ENCODE assay signal across 10 mouse cellular contexts in the genomic region with DNA sequence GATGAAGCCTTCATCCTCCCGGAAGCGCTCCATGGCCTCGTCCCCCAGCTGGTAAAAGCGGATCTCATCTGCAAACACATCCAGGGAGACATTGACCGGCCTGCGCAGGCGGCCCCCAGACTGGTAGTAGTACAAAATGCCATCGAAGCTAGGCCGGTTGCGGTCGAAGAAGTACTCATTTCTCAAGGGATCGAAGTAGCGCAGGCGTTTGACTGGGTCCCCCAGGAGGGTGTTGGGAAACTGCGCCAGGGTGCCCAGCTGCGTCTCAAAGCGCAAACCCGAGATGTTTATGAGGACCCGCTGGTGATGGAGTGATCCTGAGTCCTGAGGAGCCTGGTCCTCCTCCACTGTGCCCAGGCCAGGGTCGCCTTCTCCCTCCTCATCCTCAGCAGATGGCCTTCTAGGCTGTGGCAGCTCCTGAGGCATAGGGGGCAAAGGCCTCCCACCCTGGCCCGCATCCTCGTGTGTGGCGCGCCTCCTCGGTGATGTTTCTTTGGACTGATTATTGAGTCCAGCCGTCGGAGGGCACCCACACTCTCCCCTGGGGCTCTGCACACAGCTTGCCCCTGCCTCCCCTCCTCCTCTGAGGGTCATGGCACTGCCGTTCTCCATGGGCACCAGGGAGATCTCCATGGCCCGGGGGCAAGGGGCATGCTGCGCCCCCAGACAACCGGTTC. TPM values are rescaled to one million over a fixed set of nuclear protein-coding genes. Genes with fewer than 3 reads are reported as not detected.
A peak's percentile ranks its signal among the peaks of the same experiment; 100 is the strongest.
DNase-seq lines count a peak whose midpoint lies in the region; ATAC-seq lines count a peak whose summit lies in the region.
"Had no signal": no experiment of that assay in that cellular context is flagged by ENCODE, and none has a peak within 500 bp of the region (broad histone marks: within the 10 kb centered on the region; RNA-seq: fewer than 3 reads in every experiment).

No protein-coding gene starts in this region.

- no peaks in the 10 kb centered on the region for H3K9me3 ChIP-seq in kidney, embryonic 16.5 days (ENCODE audit: low read length)
- H3K9me3 ChIP-seq in embryonic facial prominence, embryonic 15.5 days (replicated peaks) = no peaks in the 10 kb centered on the region
- no peaks in the 10 kb centered on the region for H3K9me3 ChIP-seq in intestine, embryonic 14.5 days (ENCODE audit: control insufficient read depth, low read length)
- H3K9me3 ChIP-seq in neural tube, embryonic 13.5 days = no peaks in the 10 kb centered on the region

- H3K36me3 ChIP-seq in kidney, embryonic 16.5 days (ENCODE audit: insufficient read depth, low read length) = no peaks in the 10 kb centered on the region
- no peaks in the 10 kb centered on the region for H3K36me3 ChIP-seq in embryonic facial prominence, embryonic 15.5 days
- H3K36me3 ChIP-seq in intestine, embryonic 14.5 days (ENCODE audit: control insufficient read depth, insufficient read depth, low read length) = no peaks in the 10 kb centered on the region
- H3K36me3 ChIP-seq in neural tube, embryonic 13.5 days = no peaks in the 10 kb centered on the region

- H3K9ac ChIP-seq in kidney, embryonic 16.5 days (replicated peaks; ENCODE audit: low read length) = peak overlapping the region; percentile 53
- H3K9ac ChIP-seq in embryonic facial prominence, embryonic 15.5 days = 0 out of 2 replicates have a peak overlapping the region, but pooled peaks have one; percentile 26
- peak overlapping the region; percentile 29 for H3K9ac ChIP-seq in intestine, embryonic 14.5 days (ENCODE audit: low read length)
- H3K9ac ChIP-seq in neural tube, embryonic 13.5 days = peak overlapping the region; percentile 42

- peak overlapping the region; percentile 33 for H3K4me3 ChIP-seq in kidney, embryonic 16.5 days (ENCODE audit: low read length)
- peak overlapping the region; percentile 37 for H3K4me3 ChIP-seq in embryonic facial prominence, embryonic 15.5 days (replicated peaks)
- H3K4me3 ChIP-seq in intestine, embryonic 14.5 days (ENCODE audit: low read depth, low read length) = peak overlapping the region; percentile 27
- peak overlapping the region; percentile 26 for H3K4me3 ChIP-seq in neural tube, embryonic 13.5 days

- peak overlapping the region; percentile 60 for H3K4me2 ChIP-seq in kidney, embryonic 16.5 days (replicated peaks; ENCODE audit: low read depth, low read length)
- peak overlapping the region; percentile 63 for H3K4me2 ChIP-seq in embryonic facial prominence, embryonic 15.5 days (replicated peaks)
- H3K4me2 ChIP-seq in intestine, embryonic 14.5 days (ENCODE audit: low read length) = peak overlapping the region; percentile 55
- H3K4me2 ChIP-seq in neural tube, embryonic 13.5 days = peak overlapping the region; percentile 52

- no peak for DNase-seq in kidney, adult 8-10 months
- no peak for DNase-seq in intestine, embryonic 14.5 days (ENCODE audit: low spot score)
- no peak for DNase-seq in spleen, postnatal 36 days (ENCODE audit: low spot score in 2 of 2)
- no peak for DNase-seq in adrenal gland, adult 18-20 months (ENCODE audit: low spot score in 2 of 2)
- no peak for DNase-seq in gastrocnemius, postnatal 25 days
- DNase-seq: thymus, postnatal 14 days had no signal

- H3K27me3 ChIP-seq in kidney, embryonic 16.5 days (ENCODE audit: insufficient read depth, low read length) = peaks cover 16% of the 10 kb centered on the region
- H3K27me3 ChIP-seq in embryonic facial prominence, embryonic 15.5 days = peaks cover 10% of the 10 kb centered on the region
- no peaks in the 10 kb centered on the region; the same call in 1 of the 2 replicates for H3K27me3 ChIP-seq in intestine, embryonic 14.5 days (replicated peaks; ENCODE audit: control insufficient read depth, insufficient read depth, low read length)
- H3K27me3 ChIP-seq in neural tube, embryonic 13.5 days = peaks cover 26% of the 10 kb centered on the region

- peak overlapping the region; percentile 69; the same call in 1 of the 2 replicates for H3K27ac ChIP-seq in kidney, embryonic 16.5 days (ENCODE audit: low read length)
- peak overlapping the region; percentile 78 for H3K27ac ChIP-seq in embryonic facial prominence, embryonic 15.5 days (replicated peaks)
- H3K27ac ChIP-seq in intestine, embryonic 14.5 days (ENCODE audit: low read depth) = peak overlapping the region; percentile 83
- peak overlapping the region; percentile 42; the same call in 1 of the 2 replicates for H3K27ac ChIP-seq in neural tube, embryonic 13.5 days (replicated peaks)

- WGBS in kidney, embryonic 16.5 days = 18% methylated on average over 31 of the region's 31 CpGs
- 12% methylated on average over 31 of the region's 31 CpGs for WGBS in embryonic facial prominence, embryonic 15.5 days
- 16% methylated on average over 28 of the region's 31 CpGs for whole genome bisulfite sequencing in intestine, embryonic 14.5 days
- WGBS in neural tube, embryonic 13.5 days = 11% methylated on average over 31 of the region's 31 CpGs

- H3K4me1 ChIP-seq in kidney, embryonic 16.5 days (ENCODE audit: insufficient read depth, low read length) = peaks cover 20% of the 10 kb centered on the region
- peaks cover 32% of the 10 kb centered on the region for H3K4me1 ChIP-seq in embryonic facial prominence, embryonic 15.5 days
- H3K4me1 ChIP-seq in intestine, embryonic 14.5 days (replicated peaks; ENCODE audit: control insufficient read depth, insufficient read depth, low read length) = peaks cover 22% of the 10 kb centered on the region
- H3K4me1 ChIP-seq in neural tube, embryonic 13.5 days (replicated peaks) = peaks cover 18% of the 10 kb centered on the region

- ATAC-seq in kidney, embryonic 16.5 days (ENCODE audit: low FRiP score, low TSS enrichment) = peak; percentile 12
- ATAC-seq in embryonic facial prominence, embryonic 15.5 days (ENCODE audit: insufficient number of reproducible peaks, low FRiP score, low TSS enrichment, low read depth) = peak; percentile 22; the same call in 1 of the 2 replicates
- peak; percentile 43; the same call in 1 of the 2 replicates for ATAC-seq in intestine, embryonic 14.5 days (replicated peaks; ENCODE audit: low FRiP score, low TSS enrichment, low read depth)
- peak; percentile 51 for ATAC-seq in neural tube, embryonic 13.5 days (ENCODE audit: low read depth)

RNA-seq across cellular contexts. Expression of a gene that starts 0.5 kb away (rescaled TPM):
- polyA plus RNA-seq in kidney, embryonic 16.5 days (2015; fragmentation: Nextera tagmentation; extraction: Ambion mirVana) = 4.8 and 5.0 TPM in 2 replicates
- 7.7 and 8.6 TPM in 2 replicates for polyA plus RNA-seq in embryonic facial prominence, embryonic 15.5 days (2015; fragmentation: Nextera tagmentation; extraction: Ambion mirVana)
- polyA plus RNA-seq in intestine, embryonic 14.5 days (2014; fragmentation: Nextera tagmentation; extraction: Ambion mirVana) = 10.5 and 11.5 TPM in 2 replicates
- polyA plus RNA-seq in neural tube, embryonic 13.5 days (2015; fragmentation: Nextera tagmentation; extraction: Ambion mirVana) = 1.9 and 2.3 TPM in 2 replicates
- total RNA-seq in adrenal gland, adult 18-20 months (2021) = 1 to 10 TPM; 2.4 to 4.0 TPM
- total RNA-seq in gastrocnemius, postnatal 25 days (2021) = 1 to 10 TPM; 3.1 to 3.7 TPM
- total RNA-seq: megakaryocyte-erythroid progenitor cell, adult 5-6 weeks had no signal
